Mouse (Mus musculus): Measurements from ENCODE around the gene Ifngr2. TPM values are rescaled to one million over a fixed set of nuclear protein-coding genes. Genes with fewer than 3 reads are reported as not detected.
"Not testable (repeated sequence)": the region's sequence is repeated elsewhere in the genome, so short reads cannot be mapped to it uniquely, and the experiment has no call there.

Ifngr2 gene
- polyA plus RNA-seq, 1 experiment from 2014 or later: 106 TPM

GRCm38 (mm10) chr16:91526274-91526673 lies 20.6 kb upstream of the Ifngr2 start:
- no peaks in the 10 kb centered on the region for H3K36me3 ChIP-seq
- H3K4me3 ChIP-seq: no peak overlapping the region
- WGBS: 97% methylated on average over 6 of the region's 6 CpGs
- no peak for ATAC-seq (ENCODE audit: low FRiP score, low read depth)
- no peak overlapping the region for H3K9ac ChIP-seq
- no peaks in the 10 kb centered on the region for H3K4me1 ChIP-seq (replicated peaks)
- no peak overlapping the region for H3K27ac ChIP-seq (replicated peaks)
- no peaks in the 10 kb centered on the region for H3K27me3 ChIP-seq
- no peak overlapping the region for H3K4me2 ChIP-seq
- H3K9me3 ChIP-seq: no peaks in the 10 kb centered on the region

GRCm38 (mm10) chr16:91527051-91527450 lies 19.8 kb upstream of the Ifngr2 start:
- Histone ChIP-seq H3K27me3 (no peaks in the 10 kb centered on the region), H3K27ac (replicated peaks) (no peak overlapping the region), H3K9ac (no peak overlapping the region), H3K4me1 (replicated peaks) (no peaks in the 10 kb centered on the region), H3K9me3 (no peaks in the 10 kb centered on the region), H3K36me3 (no peaks in the 10 kb centered on the region), H3K4me2 (no peak overlapping the region), H3K4me3 (no peak overlapping the region)
- ATAC-seq (ENCODE audit: low FRiP score, low read depth): no peak
- 74% methylated on average over 10 of the region's 10 CpGs for WGBS

- ATAC-seq (ENCODE audit: low FRiP score, low read depth): no peak
- Histone ChIP-seq H3K9me3 (no peaks in the 10 kb centered on the region), H3K4me1 (replicated peaks) (no peaks in the 10 kb centered on the region), H3K4me2 (no peak overlapping the region), H3K27me3 (no peaks in the 10 kb centered on the region), H3K4me3 (no peak overlapping the region), H3K36me3 (no peaks in the 10 kb centered on the region), H3K9ac (no peak overlapping the region), H3K27ac (replicated peaks) (no peak overlapping the region)
- WGBS: 77% methylated on average over 5 of the region's 5 CpGs
Observed at GRCm38 (mm10) chr16:91527500-91527899, 19.4 kb upstream of the Ifngr2 start.

- WGBS: 83% methylated on average over 9 of the region's 9 CpGs
- H3K36me3 ChIP-seq: no peaks in the 10 kb centered on the region
Observed at GRCm38 (mm10) chr16:91528578-91528977, 18.3 kb upstream of the Ifngr2 start.

GRCm38 (mm10) chr16:91530830-91531229 lies 16.0 kb upstream of the Ifngr2 start:
- H3K27me3 ChIP-seq; H3K4me3 ChIP-seq; H3K9ac ChIP-seq; H3K4me1 ChIP-seq (replicated peaks); H3K4me2 ChIP-seq; ATAC-seq (ENCODE audit: low FRiP score, low read depth); H3K36me3 ChIP-seq; H3K9me3 ChIP-seq; H3K27ac ChIP-seq (replicated peaks): not testable (repeated sequence)
- 79% methylated on average over 4 of the region's 4 CpGs for WGBS

More at GRCm38 (mm10) chr16:91528578-91528977, 18.3 kb upstream of the Ifngr2 start:
- H3K27ac ChIP-seq (replicated peaks): no peak overlapping the region
- H3K4me3 ChIP-seq: no peak overlapping the region
- no peak overlapping the region for H3K4me2 ChIP-seq
- no peaks in the 10 kb centered on the region for H3K9me3 ChIP-seq
- H3K27me3 ChIP-seq: no peaks in the 10 kb centered on the region
- ATAC-seq (ENCODE audit: low FRiP score, low read depth): no peak
- H3K4me1 ChIP-seq (replicated peaks): no peaks in the 10 kb centered on the region
- no peak overlapping the region for H3K9ac ChIP-seq

GRCm38 (mm10) chr16:91531856-91532255 lies 15.0 kb upstream of the Ifngr2 start:
- 80% methylated on average over 6 of the region's 6 CpGs for WGBS
- Histone ChIP-seq H3K36me3 (no peaks in the 10 kb centered on the region), H3K4me1 (replicated peaks) (no peaks in the 10 kb centered on the region), H3K27me3 (no peaks in the 10 kb centered on the region), H3K27ac (replicated peaks) (no peak overlapping the region), H3K4me3 (no peak overlapping the region), H3K4me2 (no peak overlapping the region), H3K9ac (no peak overlapping the region), H3K9me3 (no peaks in the 10 kb centered on the region)
- no peak for ATAC-seq (ENCODE audit: low FRiP score, low read depth)

GRCm38 (mm10) chr16:91532429-91532828 lies 14.4 kb upstream of the Ifngr2 start:
- H3K4me3 ChIP-seq: no peak overlapping the region
- no peak overlapping the region for H3K9ac ChIP-seq
- no peaks in the 10 kb centered on the region for H3K4me1 ChIP-seq (replicated peaks)
- no peak for ATAC-seq (ENCODE audit: low FRiP score, low read depth)
- WGBS: 44% methylated on average over 2 of the region's 2 CpGs
- H3K27me3 ChIP-seq: no peaks in the 10 kb centered on the region
- no peak overlapping the region for H3K27ac ChIP-seq (replicated peaks)
- H3K36me3 ChIP-seq: no peaks in the 10 kb centered on the region
- H3K4me2 ChIP-seq: no peak overlapping the region
- H3K9me3 ChIP-seq: no peaks in the 10 kb centered on the region

GRCm38 (mm10) chr16:91533097-91534001 lies 13.5 kb upstream of the Ifngr2 start:
- no peak for ATAC-seq (ENCODE audit: low FRiP score, low read depth)
- 79% methylated on average over 23 of the region's 23 CpGs for WGBS

GRCm38 (mm10) chr16:91534477-91534876 lies 12.4 kb upstream of the Ifngr2 start:
- 60% methylated on average over 13 of the region's 13 CpGs for WGBS
- H3K27me3 ChIP-seq: no peaks in the 10 kb centered on the region
- no peak overlapping the region for H3K4me3 ChIP-seq
- no peak overlapping the region for H3K9ac ChIP-seq
- no peaks in the 10 kb centered on the region for H3K4me1 ChIP-seq (replicated peaks)
- H3K36me3 ChIP-seq: no peaks in the 10 kb centered on the region
- no peak for ATAC-seq (ENCODE audit: low FRiP score, low read depth)
- no peak overlapping the region for H3K4me2 ChIP-seq
- H3K9me3 ChIP-seq: no peaks in the 10 kb centered on the region
- no peak overlapping the region for H3K27ac ChIP-seq (replicated peaks)

More at GRCm38 (mm10) chr16:91533097-91534001, 13.5 kb upstream of the Ifngr2 start:
- no peaks in the 10 kb centered on the region for H3K27me3 ChIP-seq
- no peaks in the 10 kb centered on the region for H3K9me3 ChIP-seq
- no peak overlapping the region for H3K9ac ChIP-seq
- H3K4me2 ChIP-seq: no peak overlapping the region
- H3K4me3 ChIP-seq: no peak overlapping the region
- H3K4me1 ChIP-seq (replicated peaks): no peaks in the 10 kb centered on the region
- H3K27ac ChIP-seq (replicated peaks): no peak overlapping the region
- no peaks in the 10 kb centered on the region for H3K36me3 ChIP-seq

GRCm38 (mm10) chr16:91534888-91535287 lies 12.0 kb upstream of the Ifngr2 start:
- H3K27ac ChIP-seq (replicated peaks): no peak overlapping the region
- no peaks in the 10 kb centered on the region for H3K9me3 ChIP-seq
- H3K4me3 ChIP-seq: no peak overlapping the region
- H3K27me3 ChIP-seq: no peaks in the 10 kb centered on the region
- no peaks in the 10 kb centered on the region for H3K36me3 ChIP-seq
- no peak overlapping the region for H3K4me2 ChIP-seq
- H3K4me1 ChIP-seq (replicated peaks): no peaks in the 10 kb centered on the region
- 88% methylated on average over 6 of the region's 6 CpGs for WGBS
- ATAC-seq (ENCODE audit: low FRiP score, low read depth): no peak
- H3K9ac ChIP-seq: no peak overlapping the region

GRCm38 (mm10) chr16:91536372-91536771 lies 10.5 kb upstream of the Ifngr2 start:
- no peak overlapping the region for H3K27ac ChIP-seq (replicated peaks)
- no peaks in the 10 kb centered on the region for H3K9me3 ChIP-seq
- no peaks in the 10 kb centered on the region for H3K27me3 ChIP-seq
- WGBS: 91% methylated on average over 6 of the region's 6 CpGs
- no peak overlapping the region for H3K4me2 ChIP-seq
- H3K4me1 ChIP-seq (replicated peaks): peaks cover 2% of the 10 kb centered on the region
- no peaks in the 10 kb centered on the region for H3K36me3 ChIP-seq
- no peak overlapping the region for H3K4me3 ChIP-seq
- no peak overlapping the region for H3K9ac ChIP-seq
- no peak for ATAC-seq (ENCODE audit: low FRiP score, low read depth)

- no peak overlapping the region for H3K27ac ChIP-seq (replicated peaks)
- H3K9ac ChIP-seq: no peak overlapping the region
- 83% methylated on average over 3 of the region's 3 CpGs for WGBS
- no peaks in the 10 kb centered on the region for H3K9me3 ChIP-seq
- H3K4me3 ChIP-seq: no peak overlapping the region
- ATAC-seq (ENCODE audit: low FRiP score, low read depth): no peak
- no peaks in the 10 kb centered on the region for H3K27me3 ChIP-seq
- H3K36me3 ChIP-seq: no peaks in the 10 kb centered on the region
- H3K4me2 ChIP-seq: no peak overlapping the region
- H3K4me1 ChIP-seq (replicated peaks): peaks cover 9% of the 10 kb centered on the region
Observed at GRCm38 (mm10) chr16:91537065-91537464, 9.8 kb upstream of the Ifngr2 start.

Measured in hindbrain, embryonic 15.5 days (tissue).